Mouse (Mus musculus): ENCODE data around the gene Gpr137. TPM values are rescaled to one million over a fixed set of nuclear protein-coding genes. Genes with fewer than 3 reads are reported as not detected.

The Gpr137 gene
- polyA plus RNA-seq, 1 experiment = 70.7 TPM

DNA sequence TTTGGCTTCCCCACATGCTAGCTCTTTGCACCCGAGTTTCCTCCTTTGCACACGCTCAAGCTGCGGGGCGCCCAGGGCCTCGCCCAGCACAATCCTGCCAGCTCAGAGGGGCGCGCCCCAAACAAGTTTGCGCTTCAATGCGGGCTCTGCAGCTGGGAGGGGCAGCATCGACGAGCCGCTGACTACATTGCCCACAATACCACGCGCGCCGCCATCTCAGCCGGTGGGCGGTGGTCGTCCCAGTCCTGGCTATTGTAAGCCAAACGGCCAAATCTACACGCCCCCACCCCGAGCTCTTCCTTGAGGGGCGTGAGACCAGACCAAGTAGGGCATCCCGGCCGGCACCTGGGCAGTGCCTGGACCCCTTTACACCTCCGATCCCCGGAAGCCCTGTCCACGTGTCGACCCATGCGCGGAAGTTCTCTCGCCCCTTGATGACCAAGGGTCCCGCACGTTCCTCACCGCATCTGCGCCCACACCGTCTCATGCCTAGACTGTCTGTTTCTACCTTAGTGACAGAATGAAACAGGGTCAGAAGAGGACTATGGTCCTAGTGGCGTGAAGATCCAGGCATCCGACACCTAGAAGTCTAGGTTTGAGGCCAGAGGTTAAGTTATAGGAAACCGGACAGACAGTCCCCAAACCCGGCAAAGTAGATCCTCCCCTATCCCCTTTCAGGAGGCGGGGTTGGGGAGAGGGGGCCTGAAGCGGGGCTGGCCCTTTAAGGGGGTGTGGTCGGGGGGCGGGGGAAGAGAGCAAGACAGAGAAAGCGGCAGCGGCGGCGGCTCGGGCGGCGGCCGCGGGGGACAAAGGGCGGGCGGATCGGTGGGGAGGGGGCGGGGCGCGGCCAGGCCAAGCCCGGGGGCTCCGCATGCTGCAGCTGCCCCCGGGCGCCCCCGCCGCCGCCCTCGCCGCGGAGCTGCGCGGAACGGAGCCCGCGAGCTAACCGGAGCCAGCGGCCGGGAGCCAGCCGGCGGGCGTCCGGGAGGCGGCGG lies 32.2 kb upstream of the Gpr137 start, which contains the start of gene Ppp1r14b:
TSS of gene Ppp1r14b (plus strand) at position 758 of the 995 bp plus-strand sequence.
- DNase-seq (ENCODE audit: low read depth, low spot score) = no peak
- under 1% methylated on average over 74 of the region's 84 CpGs for WGBS

DNA sequence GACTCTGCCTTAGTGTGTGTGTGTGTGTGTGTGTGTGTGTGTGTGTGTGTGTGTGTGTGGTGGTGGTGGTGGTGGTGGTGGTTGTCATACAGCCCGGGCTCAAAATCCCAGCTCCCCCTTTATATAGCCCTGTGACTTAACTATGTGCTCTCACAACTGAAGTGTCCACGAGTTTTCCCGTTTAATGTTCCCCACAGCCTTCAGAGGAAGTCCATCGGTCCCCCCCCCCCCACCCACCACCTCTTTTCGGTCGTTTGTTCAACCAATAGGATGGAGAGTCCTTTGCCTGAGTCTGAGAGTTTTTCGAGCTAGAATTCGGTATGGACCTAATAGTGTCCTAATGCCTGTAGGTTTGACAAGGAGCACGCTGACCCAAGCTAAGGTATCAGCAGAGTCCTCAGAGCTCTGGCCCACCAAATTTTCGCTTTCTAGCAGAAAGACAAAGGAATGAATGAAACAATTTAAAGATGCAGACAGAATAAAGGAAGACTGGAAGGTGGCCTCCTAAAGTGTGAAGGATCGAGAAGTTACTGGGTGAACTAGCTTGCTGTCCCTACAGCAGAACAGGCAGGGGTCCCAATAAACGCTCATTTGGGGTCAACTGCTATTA lies 31.4 kb upstream of the Gpr137 start:
- 34% methylated on average over 12 of the region's 12 CpGs for WGBS
- DNase-seq (ENCODE audit: low read depth, low spot score) = no peak

DNA sequence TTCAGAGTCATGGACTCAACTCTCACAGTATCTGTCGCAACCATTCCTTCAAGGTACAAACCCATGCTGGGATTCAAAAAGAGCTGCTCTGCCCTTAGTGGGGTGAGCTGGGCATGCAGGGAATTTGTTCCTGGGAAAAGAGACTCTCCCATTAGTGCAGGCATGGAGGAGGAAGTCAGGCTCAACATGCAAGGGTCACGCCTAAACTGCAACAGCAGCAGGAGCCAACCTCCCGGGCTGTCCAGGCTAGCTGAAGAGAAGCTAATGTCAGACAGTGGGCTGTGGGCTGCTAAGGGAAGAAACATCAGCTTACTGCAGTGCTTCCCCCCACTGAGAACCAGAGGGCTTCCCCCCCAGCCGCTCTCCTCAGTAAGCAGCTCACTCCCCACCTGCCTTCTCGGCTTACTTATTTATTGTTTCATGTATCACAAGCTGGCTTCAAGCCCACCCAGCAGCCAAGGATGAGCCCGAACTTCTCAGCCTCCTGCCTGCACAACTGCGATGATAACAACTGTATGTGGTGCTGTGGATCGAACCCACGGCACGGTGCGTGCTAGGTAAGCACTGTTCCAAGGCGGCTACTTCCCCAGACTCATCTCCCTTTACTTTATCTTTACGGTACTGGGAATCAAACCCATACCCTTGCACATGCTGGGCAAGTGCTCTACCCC lies 30.1 kb upstream of the Gpr137 start:
- WGBS = 76% methylated on average over 13 of the region's 13 CpGs
- no peak for DNase-seq (ENCODE audit: low read depth, low spot score)

DNA sequence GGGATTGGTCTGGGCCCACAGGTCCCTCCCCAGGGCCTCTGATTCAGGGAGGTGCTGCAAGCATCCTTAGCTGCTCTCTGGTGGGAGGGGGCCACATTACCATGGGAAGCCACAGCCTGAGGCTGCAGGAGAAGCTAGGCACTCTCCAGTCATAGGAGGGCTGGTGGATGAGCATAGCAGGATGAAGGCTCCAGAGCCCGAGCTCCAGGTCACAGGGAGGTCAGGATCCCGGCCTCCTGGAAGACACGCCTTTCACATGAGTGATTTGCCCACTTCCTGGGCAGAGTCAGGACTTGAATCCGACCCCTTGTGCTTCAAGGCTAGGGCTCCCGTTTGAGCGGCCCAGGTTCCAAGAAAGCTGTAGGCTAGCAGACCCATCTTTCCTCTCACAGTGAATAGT lies 29.4 kb upstream of the Gpr137 start:
- WGBS = 44% methylated on average over 6 of the region's 6 CpGs
- no peak for DNase-seq (ENCODE audit: low read depth, low spot score)

DNA sequence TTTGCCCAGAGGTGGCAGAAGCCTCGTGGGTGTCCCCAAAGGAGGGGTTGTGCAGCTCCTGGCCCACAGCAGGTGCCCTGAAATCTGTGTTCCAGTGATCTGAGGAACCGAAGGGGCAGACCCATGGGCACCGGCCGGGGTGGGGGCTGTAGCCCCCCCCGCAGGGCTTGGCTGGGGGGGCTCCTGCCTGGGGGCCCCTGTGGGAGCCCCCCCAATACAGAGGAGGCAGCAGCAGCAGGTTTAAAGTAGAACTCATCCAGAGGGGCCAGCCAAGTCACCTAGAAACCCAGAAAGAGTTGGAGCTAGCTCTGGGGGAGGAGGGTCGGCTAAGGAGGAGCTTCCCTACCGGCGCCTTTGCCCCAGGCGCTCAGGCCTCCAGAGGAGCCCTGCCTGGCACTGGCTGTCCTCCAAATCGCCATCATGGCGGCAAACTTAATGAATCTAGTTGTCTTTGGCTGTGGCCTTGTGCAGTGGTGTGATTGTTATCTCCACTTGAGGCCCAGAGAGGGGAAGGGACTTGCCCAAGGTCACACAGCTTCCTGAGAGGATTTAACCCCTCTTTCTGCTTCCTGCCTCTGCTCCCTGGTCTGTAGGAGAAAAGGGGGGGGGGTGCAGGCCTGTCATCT lies 28.3 kb upstream of the Gpr137 start:
- DNase-seq (ENCODE audit: low read depth, low spot score) = no peak
- WGBS = 20% methylated on average over 11 of the region's 11 CpGs

DNA sequence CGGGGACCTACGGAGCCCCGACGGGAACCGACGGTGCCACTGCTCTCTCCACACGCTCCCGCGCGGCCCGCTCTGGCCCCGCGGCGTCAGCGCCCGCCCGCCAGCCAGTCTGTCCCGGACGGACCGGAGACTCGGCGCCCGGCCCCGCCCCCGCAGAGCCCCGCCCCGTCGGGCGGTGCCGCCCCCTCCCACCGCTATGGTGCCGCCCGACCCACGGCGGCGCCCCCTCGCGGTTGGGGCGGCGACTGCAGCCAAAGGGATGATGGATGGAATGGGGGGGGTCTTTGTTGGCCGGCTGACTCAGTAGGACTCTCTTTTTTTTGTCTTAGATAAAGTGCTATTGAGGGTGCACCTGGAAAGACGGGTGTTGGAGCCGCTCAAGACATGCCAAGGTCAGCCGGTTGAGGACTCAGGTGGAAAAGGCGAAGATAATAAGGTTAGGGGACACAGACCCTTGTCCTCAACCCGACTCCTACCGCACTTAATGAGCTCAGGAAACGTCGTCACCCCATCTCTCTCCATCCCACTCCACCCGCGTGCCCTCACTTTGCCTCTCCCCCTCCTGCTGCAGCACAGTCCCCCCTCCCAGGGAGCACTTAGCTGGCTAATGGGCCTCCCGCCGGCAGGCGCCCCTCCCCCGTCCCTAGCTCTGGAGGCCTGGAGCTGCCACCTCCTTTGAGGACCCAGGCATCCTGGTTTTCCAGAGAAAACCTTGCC lies 27.5 kb upstream of the Gpr137 start:
- WGBS = 2% methylated on average over 54 of the region's 55 CpGs
- DNase-seq (ENCODE audit: low read depth, low spot score) = no peak

DNA sequence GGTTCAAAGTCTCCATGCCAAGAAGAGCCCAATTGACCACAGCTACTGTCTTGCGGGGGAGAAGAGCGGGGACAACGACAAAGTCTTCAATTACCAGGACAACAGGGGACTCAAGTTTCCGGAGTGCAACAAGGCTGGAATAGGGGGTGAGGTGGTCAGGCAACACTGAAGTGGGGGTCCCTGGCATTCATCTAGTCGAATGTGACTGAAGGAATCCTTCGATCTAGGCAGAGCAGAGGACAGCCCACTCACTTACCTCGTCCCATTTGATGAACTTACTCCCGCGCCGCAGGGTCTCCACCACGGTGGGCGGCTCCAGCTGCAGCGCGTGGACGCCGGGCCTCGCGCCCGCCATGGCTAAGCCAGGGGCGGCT lies 27.0 kb upstream of the Gpr137 start:
- 2% methylated on average over 20 of the region's 20 CpGs for WGBS
- no peak for DNase-seq (ENCODE audit: low read depth, low spot score)

DNA sequence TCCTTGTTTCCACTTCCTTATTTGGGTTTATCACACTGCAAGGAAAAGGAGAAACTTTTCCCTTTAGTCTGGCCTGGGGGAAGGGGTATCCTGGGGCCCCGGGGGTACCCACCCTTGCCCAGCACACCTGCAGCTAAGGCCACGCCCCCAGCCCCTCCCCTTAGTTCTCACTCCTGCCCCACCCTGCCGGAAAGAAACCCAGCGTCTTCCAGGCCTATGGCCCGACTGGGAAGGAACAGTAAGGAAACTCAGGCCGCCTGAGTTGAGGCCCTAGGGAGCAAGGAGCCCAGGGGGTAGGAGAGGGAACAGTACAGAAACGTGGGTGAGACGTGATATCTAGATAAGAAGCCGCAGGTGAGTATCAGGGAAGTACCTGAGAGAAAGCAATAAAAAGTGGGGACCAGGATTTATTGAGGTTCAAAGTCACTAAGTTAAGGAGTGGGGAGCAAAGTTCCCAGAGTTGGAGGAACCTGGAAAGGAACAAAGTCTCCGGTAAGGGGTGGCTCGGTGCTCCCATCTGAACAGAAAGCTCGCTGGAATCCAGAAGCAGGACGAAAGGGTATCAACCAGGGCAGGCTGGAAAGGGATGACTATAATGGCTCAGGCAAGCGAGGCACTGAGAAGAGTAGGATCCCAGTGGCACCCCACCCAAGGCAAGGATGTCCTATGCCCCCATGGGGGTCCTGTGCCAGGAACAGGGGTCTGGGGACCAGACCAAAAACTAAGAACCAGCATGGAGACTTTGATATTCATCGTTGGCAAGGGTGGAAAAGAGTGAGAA lies 26.4 kb upstream of the Gpr137 start:
- DNase-seq (ENCODE audit: low read depth, low spot score) = no peak
- 4% methylated on average over 15 of the region's 15 CpGs for WGBS

DNA sequence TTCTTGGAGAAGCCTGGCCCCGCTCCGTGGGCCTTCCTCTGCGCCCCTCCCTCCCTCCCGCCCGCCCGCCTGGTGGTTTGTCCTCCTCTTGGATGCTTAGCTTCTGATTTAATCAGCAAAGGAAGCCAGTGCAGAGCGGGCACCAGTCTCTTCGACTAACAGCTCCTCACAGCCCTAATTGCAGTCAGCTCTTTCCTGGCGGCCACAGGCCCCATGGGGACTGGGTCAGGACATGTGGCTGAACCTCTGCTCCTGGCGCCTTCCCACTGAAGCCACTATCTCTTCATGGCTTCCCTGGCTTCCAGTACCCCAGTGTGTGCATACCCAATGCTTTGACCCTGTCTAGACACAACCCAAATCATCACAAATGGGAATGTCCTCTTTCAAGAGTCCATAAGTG lies 14.2 kb upstream of the Gpr137 start:
- 87% methylated on average over 10 of the region's 10 CpGs for WGBS
- DNase-seq (ENCODE audit: low read depth, low spot score) = no peak

DNA sequence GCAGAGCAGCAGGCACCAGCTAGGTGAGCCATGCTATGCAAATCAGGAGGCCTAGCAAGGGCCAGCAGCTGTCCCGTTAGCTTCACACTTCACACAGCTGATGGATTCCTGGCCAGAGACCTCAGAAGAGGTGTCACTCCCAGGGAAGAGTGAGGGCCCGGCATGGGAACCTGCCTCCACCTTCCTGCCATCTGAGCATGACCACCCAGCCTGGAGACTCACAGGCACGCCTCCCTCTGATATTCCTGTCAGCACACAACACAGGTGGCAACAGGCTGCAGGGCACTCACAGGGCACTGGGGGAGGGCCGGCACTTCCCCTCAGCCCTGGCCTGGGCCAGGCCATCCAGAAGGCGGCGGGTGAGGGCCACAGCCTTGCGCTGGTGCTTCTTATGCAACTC lies 13.1 kb upstream of the Gpr137 start:
- 81% methylated on average over 7 of the region's 7 CpGs for WGBS
- DNase-seq (ENCODE audit: low read depth, low spot score) = no peak

DNA sequence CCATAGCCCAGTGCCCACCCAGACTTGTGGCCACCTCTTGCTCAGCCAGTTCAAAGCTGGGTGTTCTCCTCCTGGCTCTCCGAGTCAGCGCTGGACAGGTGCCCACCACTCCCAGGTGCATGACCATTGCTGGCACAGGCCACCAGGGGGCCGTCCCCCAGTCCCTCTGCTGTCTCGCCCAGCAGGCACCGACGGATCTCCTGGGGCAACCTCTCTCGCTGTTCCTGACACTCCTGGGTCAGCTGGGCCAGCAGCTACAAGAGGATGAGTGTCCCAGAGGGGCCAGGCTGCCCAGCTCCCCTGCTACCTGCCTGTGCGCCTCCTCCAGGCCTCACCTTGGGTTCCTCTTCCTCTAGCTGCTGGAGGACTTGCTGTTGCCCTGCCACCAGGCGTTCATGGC lies 11.8 kb upstream of the Gpr137 start:
- 18% methylated on average over 9 of the region's 9 CpGs for WGBS
- no peak for DNase-seq (ENCODE audit: low read depth, low spot score)

DNA sequence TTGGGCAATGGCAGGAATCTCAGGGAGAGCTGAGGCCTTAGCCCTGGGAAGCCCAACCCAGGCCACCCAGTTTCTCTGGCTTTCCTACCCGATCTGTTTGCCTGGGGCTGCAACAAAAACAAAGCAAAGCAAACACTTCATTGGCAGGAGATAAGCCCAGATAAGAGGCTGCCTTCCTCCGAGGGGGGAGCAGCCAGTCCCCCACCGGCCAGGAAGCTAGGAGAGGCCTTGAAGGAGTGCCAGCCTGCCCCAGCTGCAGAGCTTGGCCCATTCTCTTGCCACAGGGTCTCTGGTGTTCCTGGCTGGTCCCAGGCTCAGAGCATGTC lies 10.4 kb upstream of the Gpr137 start:
- DNase-seq (ENCODE audit: low read depth, low spot score) = no peak
- 13% methylated on average over 3 of the region's 3 CpGs for WGBS

DNA sequence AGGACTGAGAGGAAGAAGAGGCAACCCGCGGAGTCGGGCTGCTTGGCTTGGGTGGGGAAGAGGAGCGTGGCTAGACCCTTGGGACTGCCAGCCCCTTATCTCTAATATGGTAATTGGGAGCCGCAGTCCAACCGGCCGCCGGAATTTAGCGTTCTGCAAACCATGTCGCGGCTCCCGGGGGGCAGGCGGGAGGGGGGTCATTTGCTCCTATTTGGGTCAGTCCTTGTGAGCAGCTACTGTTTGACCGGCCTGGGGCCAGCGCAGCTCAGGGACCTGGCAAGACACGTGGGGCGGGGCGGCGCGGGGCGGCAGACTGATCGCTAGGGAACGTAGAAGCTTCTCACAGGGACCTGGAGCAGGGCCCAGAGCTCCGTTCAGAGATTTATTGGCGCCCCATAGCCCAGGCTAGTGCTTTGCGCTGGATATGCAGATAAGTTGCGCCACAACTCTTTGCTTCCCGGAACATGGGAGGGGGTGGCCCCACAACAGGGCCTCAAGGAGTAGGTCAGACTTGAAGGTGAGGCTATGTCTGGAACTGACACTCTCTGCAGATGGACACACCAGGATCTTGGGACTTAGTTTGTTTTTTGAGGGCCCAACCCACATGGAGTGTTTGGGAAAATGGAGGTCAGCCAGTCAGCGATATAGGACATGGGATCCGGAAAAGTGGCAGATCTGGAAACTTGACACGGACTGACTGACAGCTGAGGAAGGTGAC lies 9.9 kb upstream of the Gpr137 start:
- 1% methylated on average over 31 of the region's 31 CpGs for WGBS
- no peak for DNase-seq (ENCODE audit: low read depth, low spot score)

DNA sequence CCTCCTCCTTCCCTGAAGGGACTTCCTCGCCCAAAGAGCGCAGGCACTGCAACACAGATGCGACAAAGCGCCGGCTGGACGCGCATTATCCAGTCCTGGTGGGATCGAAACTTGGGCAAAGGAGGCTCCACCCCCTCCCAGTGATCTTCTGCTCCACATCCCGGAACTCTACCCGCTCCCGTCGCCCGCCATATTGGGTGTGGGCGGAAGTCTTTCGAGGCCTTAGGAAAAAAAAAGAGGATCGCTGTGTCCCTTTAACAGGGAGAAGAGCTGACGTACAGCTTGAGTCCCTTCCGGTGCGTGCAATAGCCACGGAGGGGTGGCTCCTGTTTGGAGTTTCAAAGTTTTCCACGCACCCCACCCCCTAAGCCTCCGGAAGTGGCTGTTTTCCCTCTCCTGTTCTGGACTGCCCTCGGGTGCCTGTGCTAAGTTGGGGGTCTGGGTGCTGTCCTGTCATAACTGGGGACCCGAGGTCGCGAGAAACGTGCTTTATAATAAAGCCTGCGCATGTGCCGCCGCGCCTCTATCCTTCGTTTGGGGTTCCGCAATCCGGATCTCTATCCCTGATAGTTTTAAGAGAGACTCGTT lies 9.2 kb upstream of the Gpr137 start:
- peak; percentile 93 for DNase-seq (ENCODE audit: low read depth, low spot score)
- WGBS = under 1% methylated on average over 35 of the region's 35 CpGs

DNA sequence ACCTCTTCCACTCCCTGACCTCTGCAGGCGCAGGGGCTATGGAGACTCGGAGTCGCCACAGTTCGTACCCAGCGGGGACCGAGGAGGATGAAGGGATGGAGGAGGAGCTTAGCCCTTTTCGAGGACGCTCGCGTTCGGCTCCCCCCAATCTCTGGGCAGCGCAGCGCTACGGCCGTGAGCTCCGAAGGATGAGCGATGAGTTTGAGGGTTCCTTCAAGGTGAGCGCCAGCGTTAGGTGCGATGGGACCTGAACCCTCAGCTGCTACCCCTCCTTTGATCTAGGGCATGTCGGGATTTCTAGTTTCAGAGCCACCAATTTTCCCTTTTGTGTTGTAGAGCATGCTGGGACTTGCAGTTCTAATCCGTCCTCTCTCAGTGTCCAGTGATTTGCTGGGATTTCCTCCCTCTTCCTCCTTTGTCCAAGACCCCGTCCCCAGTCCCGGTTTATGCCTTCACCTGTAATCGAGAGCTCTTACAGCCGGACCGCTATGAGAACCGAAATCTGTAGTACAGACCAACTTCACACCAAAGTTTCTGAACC lies 8.4 kb upstream of the Gpr137 start:
- no peak for DNase-seq (ENCODE audit: low read depth, low spot score)
- under 1% methylated on average over 28 of the region's 28 CpGs for WGBS

DNA sequence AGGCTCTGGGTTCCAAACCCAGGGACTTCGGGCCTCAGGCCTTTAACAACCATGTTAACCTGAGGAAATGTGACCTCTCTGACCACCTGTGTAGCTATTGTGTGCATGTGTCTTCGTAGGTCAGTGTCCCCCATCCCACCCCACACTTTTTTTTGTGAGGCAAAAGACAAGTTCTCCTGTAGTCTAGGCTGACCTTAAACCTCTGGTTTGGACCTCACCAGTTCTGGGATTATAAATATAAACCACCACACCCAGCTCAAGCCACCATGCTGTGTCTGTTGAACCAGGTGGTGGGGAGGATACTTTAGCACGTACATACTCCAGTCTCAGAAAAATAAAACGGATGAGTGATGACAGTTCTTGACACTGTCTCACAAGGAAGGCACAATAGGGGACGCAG lies 7.7 kb upstream of the Gpr137 start:
- WGBS = 44% methylated on average over 5 of the region's 5 CpGs

DNA sequence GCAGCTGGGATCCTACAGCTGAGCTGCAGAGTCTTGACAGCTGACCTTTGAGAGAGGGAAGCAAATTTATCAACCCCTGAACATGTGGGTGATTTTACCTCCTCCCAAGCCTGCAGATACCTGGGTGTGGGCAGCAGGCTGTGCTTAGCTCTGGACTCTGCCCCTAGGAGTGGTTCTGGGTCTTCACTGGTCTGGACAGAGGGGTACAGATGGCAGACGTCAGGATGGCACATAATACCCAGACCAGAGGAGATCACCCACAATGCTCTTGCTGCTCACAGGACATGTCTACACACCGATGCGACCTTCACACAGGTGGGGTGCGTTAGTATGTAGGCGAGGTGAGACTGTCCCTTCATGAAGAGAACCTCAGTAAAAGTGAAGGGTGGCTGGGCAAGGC lies 7.3 kb upstream of the Gpr137 start:
- 45% methylated on average over 5 of the region's 5 CpGs for WGBS
- DNase-seq (ENCODE audit: low read depth, low spot score) = no peak

More for the DNA sequence above, 7.7 kb upstream of the Gpr137 start:
- DNase-seq (ENCODE audit: low read depth, low spot score) = no peak

DNA sequence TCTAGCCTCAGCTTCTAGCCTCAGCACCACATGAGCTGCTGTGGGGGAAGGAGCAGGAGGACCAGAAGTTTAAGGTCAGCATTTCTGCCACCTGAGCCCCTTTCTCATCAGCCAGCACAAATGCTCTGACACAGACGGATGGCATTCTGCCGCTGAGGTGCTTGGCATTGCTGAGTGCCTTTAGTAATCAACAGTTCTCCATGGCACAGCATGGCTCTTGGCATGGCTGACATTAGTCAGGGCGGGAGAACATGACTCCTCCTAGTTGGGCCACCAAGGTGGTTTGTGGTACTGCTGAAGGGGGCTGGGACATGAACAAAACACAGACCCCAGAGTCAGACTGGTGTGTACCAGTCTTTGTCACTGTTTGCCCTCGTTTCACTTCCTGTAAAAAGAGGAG lies 5.9 kb upstream of the Gpr137 start:
- WGBS = 89% methylated on average over 4 of the region's 4 CpGs

More for the DNA sequence above, 5.9 kb upstream of the Gpr137 start:
- no peak for DNase-seq (ENCODE audit: low read depth, low spot score)

All from large intestine, adult 2 months (tissue).